18 mouse cellular contexts compared by ENCODE assay signal in the genomic region with DNA sequence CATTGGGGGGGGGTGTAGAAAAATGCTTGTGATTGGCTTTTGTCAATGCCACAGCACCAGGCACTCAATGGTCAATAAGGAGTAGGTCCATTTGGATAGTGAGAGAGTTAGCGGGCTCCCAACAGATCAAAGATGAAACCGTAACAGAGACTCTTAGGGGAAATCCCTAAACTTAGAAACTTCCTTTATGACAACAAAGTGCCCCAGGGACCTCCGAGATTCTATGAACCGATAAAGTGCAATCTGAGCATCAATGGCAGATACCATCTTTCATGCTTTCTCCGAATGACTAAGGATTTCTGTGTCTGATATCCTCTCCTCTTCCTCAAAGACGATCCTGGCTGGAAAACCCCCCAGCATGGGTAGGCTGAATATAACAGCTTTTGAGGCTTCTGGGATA.
DNase-seq lines count a peak whose midpoint lies in the region; ATAC-seq lines count a peak whose summit lies in the region.
"Had no signal": no experiment of that assay in that cellular context is flagged by ENCODE, and none has a peak within 500 bp of the region (broad histone marks: within the 10 kb centered on the region; RNA-seq: fewer than 3 reads in every experiment).

No protein-coding gene starts in this region.

- ATAC-seq in activated CD4-positive, CD25-positive, alpha-beta regulatory T cell, adult 4 months, result peak; percentile 36
- ATAC-seq in inflammation-experienced regulatory T-cells, adult 6 months, result peak; percentile 28
- no peak for ATAC-seq in granulocyte monocyte progenitor cell, adult 5-6 weeks (replicated peaks; ENCODE audit: poor library complexity, severe bottlenecking)
- ATAC-seq: forebrain, embryonic 14.5 days; forebrain, embryonic 16.5 days; Patski had no signal

- DNase-seq in spleen, postnatal 14 days (ENCODE audit: low spot score in 2 of 2), result no peak
- no peak for DNase-seq in kidney, adult 11 months
- DNase-seq: adrenal gland, adult 2 months; adrenal gland, postnatal 10 days; adrenal gland, postnatal 25 days; cerebellum, adult 11 months; cerebellum, adult 18-20 months; cerebellum, adult 8-10 months; cerebellum, adult 9-11 months; cerebellum, postnatal 14 days; cerebellum, postnatal 36 days; embryo, embryonic 11 days had no signal
